Mouse (Mus musculus): ENCODE results near the gene Brox. TPM values are rescaled to one million over a fixed set of nuclear protein-coding genes. Genes with fewer than 3 reads are reported as not detected.

Brox gene
- 3.5 and 12.7 TPM in 2 replicates for polyA plus RNA-seq (2012; ENCODE audit: low replicate concordance)

GRCm38 (mm10) chr1:183296877-183297383 is at the start of gene Brox:
Brox (minus strand) TSS chr1:183297269.

GRCm38 (mm10) chr1:183296465-183296864 is 604 bp downstream of the Brox start, which contains the start of gene Aida:
Aida (plus strand) TSS chr1:183296590.

Other genes starting within 250 kb of the Brox start
- 5.2 and 10.3 TPM in 2 replicates for gene Disp1, start 75.7 kb downstream of the Brox start, polyA plus RNA-seq (2012; ENCODE audit: low replicate concordance)
- gene Aida, start 679 bp downstream of the Brox start, polyA plus RNA-seq (2012; ENCODE audit: low replicate concordance): 25.3 and 26.2 TPM in 2 replicates
- 47.3 and 67.8 TPM in 2 replicates for gene Mia3, start 72.3 kb upstream of the Brox start, polyA plus RNA-seq (2012; ENCODE audit: low replicate concordance)
- gene Taf1a, start 91.7 kb upstream of the Brox start, polyA plus RNA-seq (2012; ENCODE audit: low replicate concordance): 1.1 and 2.9 TPM in 2 replicates
- 0.04 TPM in 1 of 2 replicates, not detected in the other for gene Hhipl2, start 120.9 kb upstream of the Brox start, polyA plus RNA-seq (2012; ENCODE audit: low replicate concordance)